Comparison of ENCODE assay signal across 12 mouse cellular contexts in the genomic region with DNA sequence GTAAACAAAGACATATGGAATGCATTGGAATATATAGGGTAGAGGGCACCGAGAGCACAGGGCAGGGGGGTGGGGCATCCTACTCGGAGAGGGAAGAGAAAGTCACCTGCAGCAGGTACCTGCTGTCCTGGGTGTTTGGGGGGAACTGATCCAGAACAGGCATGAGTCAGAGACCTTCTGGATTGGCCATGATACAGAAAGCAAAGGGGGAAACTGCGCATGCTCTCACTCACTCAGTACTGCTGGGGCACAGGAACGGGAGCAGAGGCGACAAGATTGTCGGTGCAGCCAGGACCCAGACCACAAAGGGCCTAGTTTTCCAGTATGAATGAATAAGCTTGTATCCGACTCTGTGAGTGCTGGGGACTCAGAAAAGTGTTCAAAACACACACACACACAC. TPM values are rescaled to one million over a fixed set of nuclear protein-coding genes. Genes with fewer than 3 reads are reported as not detected.
DNase-seq lines count a peak whose midpoint lies in the region; ATAC-seq and TF ChIP-seq lines count a peak whose summit lies in the region.
"Had no signal": no experiment of that assay in that cellular context is flagged by ENCODE, and none has a peak within 500 bp of the region (broad histone marks: within the 10 kb centered on the region; RNA-seq: fewer than 3 reads in every experiment).

No protein-coding gene starts in this region.

- no peaks in the 10 kb centered on the region for H3K27me3 ChIP-seq in heart, adult 2 months (ENCODE audit: control insufficient read depth, insufficient read depth, low read length)
- no peaks in the 10 kb centered on the region for H3K27me3 ChIP-seq in limb, embryonic 12.5 days
- H3K27me3 ChIP-seq in limb, embryonic 10.5 days (ENCODE audit: low read depth, poor library complexity, severe bottlenecking), result no peaks in the 10 kb centered on the region
- H3K27me3 ChIP-seq in embryonic facial prominence, embryonic 11.5 days (ENCODE audit: control insufficient read depth, insufficient read depth, low read length), result no peaks in the 10 kb centered on the region
- no peaks in the 10 kb centered on the region for H3K27me3 ChIP-seq in midbrain, embryonic 16.5 days (ENCODE audit: control insufficient read depth, insufficient read depth, low read depth, low read length)
- H3K27me3 ChIP-seq: liver, embryonic 13.5 days; midbrain, embryonic 12.5 days had no signal

- H3K4me2 ChIP-seq in limb, embryonic 12.5 days, result no peak overlapping the region
- H3K4me2 ChIP-seq in embryonic facial prominence, embryonic 11.5 days (ENCODE audit: low read depth, low read length), result no peak overlapping the region
- no peak overlapping the region for H3K4me2 ChIP-seq in midbrain, embryonic 16.5 days (ENCODE audit: low read length)
- H3K4me2 ChIP-seq: liver, embryonic 13.5 days; midbrain, embryonic 12.5 days had no signal

- intact Hi-C loops in heart, adult 2 months (cut with DNase I), result no loop called here
- intact Hi-C loops in heart, postnatal 14 days (cut with DNase I), result no loop called here

- TF ChIP-seq POLR2A in heart, adult 2 months (IDR thresholded peaks at IDR 0.05; ENCODE audit: insufficient read depth, low read depth, low read length), result peak; percentile 22; the same call in 1 of the 2 replicates

- no peaks in the 10 kb centered on the region for H3K36me3 ChIP-seq in heart, adult 2 months (ENCODE audit: control insufficient read depth, insufficient read depth, low read length)
- no peaks in the 10 kb centered on the region for H3K36me3 ChIP-seq in limb, embryonic 12.5 days
- no peaks in the 10 kb centered on the region for H3K36me3 ChIP-seq in limb, embryonic 10.5 days
- H3K36me3 ChIP-seq in embryonic facial prominence, embryonic 11.5 days (replicated peaks; ENCODE audit: control insufficient read depth, insufficient read depth, low read depth, low read length), result no peaks in the 10 kb centered on the region
- no peaks in the 10 kb centered on the region for H3K36me3 ChIP-seq in midbrain, embryonic 16.5 days (ENCODE audit: control insufficient read depth, insufficient read depth, low read length)
- H3K36me3 ChIP-seq: liver, embryonic 13.5 days; midbrain, embryonic 12.5 days had no signal

- no peaks in the 10 kb centered on the region for H3K9me3 ChIP-seq in limb, embryonic 12.5 days
- H3K9me3 ChIP-seq in limb, embryonic 10.5 days (replicated peaks), result no peaks in the 10 kb centered on the region
- no peaks in the 10 kb centered on the region for H3K9me3 ChIP-seq in embryonic facial prominence, embryonic 11.5 days (replicated peaks; ENCODE audit: control insufficient read depth, low read length)
- H3K9me3 ChIP-seq in midbrain, embryonic 16.5 days (replicated peaks; ENCODE audit: control insufficient read depth, low read length, poor library complexity, severe bottlenecking), result no peaks in the 10 kb centered on the region
- H3K9me3 ChIP-seq: liver, embryonic 13.5 days; midbrain, embryonic 12.5 days had no signal

- peak overlapping the region; percentile 17; the same call in 1 of the 2 replicates for H3K27ac ChIP-seq in heart, adult 2 months
- H3K27ac ChIP-seq in limb, embryonic 12.5 days, result peak overlapping the region; percentile 64; the same call in 1 of the 2 replicates
- H3K27ac ChIP-seq in limb, embryonic 10.5 days, result no peak overlapping the region
- H3K27ac ChIP-seq in embryonic facial prominence, embryonic 11.5 days (replicated peaks; ENCODE audit: low read depth, low read length), result 0 out of 2 replicates have a peak overlapping the region, but pooled peaks have one; percentile 9
- no peak overlapping the region for H3K27ac ChIP-seq in midbrain, embryonic 16.5 days (ENCODE audit: low read length)
- H3K27ac ChIP-seq: liver, embryonic 13.5 days; midbrain, embryonic 12.5 days had no signal

- WGBS in heart, adult 2 months, result 68% methylated on average over 7 of the region's 7 CpGs
- 68% methylated on average over 7 of the region's 7 CpGs for WGBS in limb, embryonic 12.5 days
- 86% methylated on average over 7 of the region's 7 CpGs for WGBS in limb, embryonic 10.5 days
- 36% methylated on average over 7 of the region's 7 CpGs for WGBS in embryonic facial prominence, embryonic 11.5 days
- WGBS in midbrain, embryonic 16.5 days, result 78% methylated on average over 7 of the region's 7 CpGs

- no peak for TF ChIP-seq EP300 in heart, adult 2 months (IDR thresholded peaks at IDR 0.05; ENCODE audit: insufficient read depth, low read depth, low read length)

- H3K79me2 ChIP-seq in heart, adult 2 months (replicated peaks; ENCODE audit: control insufficient read depth, insufficient read depth, low read length), result no peaks in the 10 kb centered on the region

- no peaks in the 10 kb centered on the region; the same call in 1 of the 2 replicates for H3K4me1 ChIP-seq in heart, adult 2 months (ENCODE audit: control insufficient read depth, insufficient read depth, low read length)
- H3K4me1 ChIP-seq in limb, embryonic 12.5 days (replicated peaks), result peaks cover 10% of the 10 kb centered on the region
- 0 out of 2 replicates have a peak, but pooled peaks cover 8% of the 10 kb centered on the region for H3K4me1 ChIP-seq in limb, embryonic 10.5 days
- H3K4me1 ChIP-seq in embryonic facial prominence, embryonic 11.5 days (ENCODE audit: control insufficient read depth, insufficient read depth, low read length), result no peaks in the 10 kb centered on the region
- H3K4me1 ChIP-seq in midbrain, embryonic 16.5 days (ENCODE audit: control insufficient read depth, insufficient read depth, low read length), result no peaks in the 10 kb centered on the region
- H3K4me1 ChIP-seq: liver, embryonic 13.5 days; midbrain, embryonic 12.5 days had no signal

- H3K9ac ChIP-seq in heart, adult 2 months (ENCODE audit: low read depth, low read length), result no peak overlapping the region
- H3K9ac ChIP-seq in limb, embryonic 12.5 days (replicated peaks), result no peak overlapping the region
- no peak overlapping the region for H3K9ac ChIP-seq in embryonic facial prominence, embryonic 11.5 days (replicated peaks; ENCODE audit: low read length)
- no peak overlapping the region for H3K9ac ChIP-seq in midbrain, embryonic 16.5 days (ENCODE audit: low read depth, low read length)
- H3K9ac ChIP-seq: liver, embryonic 13.5 days; midbrain, embryonic 12.5 days had no signal

- no peak for TF ChIP-seq CTCF in heart, adult 2 months (IDR thresholded peaks at IDR 0.05)

- no peak for ATAC-seq in limb, embryonic 12.5 days (ENCODE audit: insufficient number of reproducible peaks, insufficient read depth, low FRiP score, low TSS enrichment, low read depth)
- no peak for ATAC-seq in embryonic facial prominence, embryonic 11.5 days (replicated peaks; ENCODE audit: insufficient number of reproducible peaks, low FRiP score, low TSS enrichment, low read depth)
- ATAC-seq in megakaryocyte progenitor cell, adult 5-6 weeks (replicated peaks; ENCODE audit: poor library complexity), result peak; percentile 37
- no peak for ATAC-seq in midbrain, embryonic 16.5 days
- ATAC-seq: forebrain, embryonic 14.5 days had no signal

- no peak overlapping the region for H3K4me3 ChIP-seq in heart, adult 2 months
- H3K4me3 ChIP-seq in limb, embryonic 12.5 days (replicated peaks), result no peak overlapping the region
- H3K4me3 ChIP-seq in limb, embryonic 10.5 days, result no peak overlapping the region
- H3K4me3 ChIP-seq in embryonic facial prominence, embryonic 11.5 days (ENCODE audit: low read depth, low read length), result no peak overlapping the region
- no peak overlapping the region for H3K4me3 ChIP-seq in midbrain, embryonic 16.5 days (ENCODE audit: low read depth, low read length)
- H3K4me3 ChIP-seq: liver, embryonic 13.5 days; midbrain, embryonic 12.5 days had no signal

- peak in 1 of 2 experiments; percentile 15 for DNase-seq in heart, adult 2 months
- DNase-seq in heart, postnatal 14 days, result no peak
- DNase-seq in limb, embryonic 10.5 days (ENCODE audit: low spot score), result no peak
- DNase-seq in embryonic facial prominence, embryonic 11.5 days (ENCODE audit: low spot score), result no peak
- no peak for DNase-seq in right cerebral cortex, postnatal 4 days
- DNase-seq: liver, embryonic 13.5 days; thymus, postnatal 14 days had no signal

RNA-seq across cellular contexts. Expression of a gene that starts 36.5 kb away (rescaled TPM):
- total RNA-seq in heart, adult 2 months (2021), result 10 to 100 TPM; 33.8 to 39.4 TPM
- polyA plus RNA-seq in heart, adult 2 months (2012; rRNA removed), result 31.9 and 32.1 TPM in 2 replicates
- total RNA-seq in heart, postnatal 14 days (2021), result 10 to 100 TPM; 64.1 to 67.2 TPM
- 47.2 and 47.8 TPM in 2 replicates for polyA plus RNA-seq in limb, embryonic 12.5 days (2016; fragmentation: Nextera tagmentation; extraction: Ambion mirVana)
- 34.0 and 36.0 TPM in 2 replicates for polyA plus RNA-seq in limb, embryonic 10.5 days (2016; fragmentation: Nextera tagmentation; extraction: Ambion mirVana)
- 34.0 and 37.2 TPM in 2 replicates for polyA plus RNA-seq in embryonic facial prominence, embryonic 11.5 days (2014; fragmentation: Nextera tagmentation; extraction: Ambion mirVana)
- total RNA-seq in megakaryocyte progenitor cell, adult 5-6 weeks (2015), result 27.0 and 28.4 TPM in 2 replicates
- 15.9 and 17.6 TPM in 2 replicates for total RNA-seq in megakaryocyte progenitor cell, adult 5-6 weeks (2017)
- 6.4 and 6.5 TPM in 2 replicates for polyA plus RNA-seq in midbrain, embryonic 16.5 days (2015; fragmentation: Nextera tagmentation; extraction: Ambion mirVana)

Comparison
In these comparisons a context has a peak if more than half of its experiments do, and no peak if none do; other contexts are left out.
1. H3K27ac ChIP-seq: peak in heart, adult 2 months (single experiment), limb, embryonic 12.5 days (single experiment) and embryonic facial prominence, embryonic 11.5 days (single experiment); none in limb, embryonic 10.5 days (single experiment) and midbrain, embryonic 16.5 days (single experiment).